Mouse (Mus musculus) kidney, adult 2 months (tissue): ENCODE measurements around the gene Bhlha15. TPM values are rescaled to one million over a fixed set of nuclear protein-coding genes. Genes with fewer than 3 reads are reported as not detected.
A peak's percentile ranks its signal among the peaks of the same experiment; 100 is the strongest.

ENCODE experiments used
- DNase-seq: peaks from one replicate; pipeline ENCODE4 v3.0.0; 2021
- H3K27ac ChIP-seq: fragments of 200-500 bp; 2 replicates; pipeline ENCODE4 v1.5.1; 2012; ENCODE audit warnings: low read depth, low read length, control low read depth, inconsistent platforms; ENCODE audit not compliant: insufficient read depth
- H3K27me3 ChIP-seq: fragments of 200-500 bp; replicated peaks from 2 replicates; pipeline ENCODE4 v1.6.1; 2012; ENCODE audit warnings: mild to moderate bottlenecking, moderate library complexity, low read length, inconsistent platforms; ENCODE audit not compliant: control insufficient read depth, insufficient read depth
- H3K36me3 ChIP-seq: fragments of 200-500 bp; 2 replicates; pipeline ENCODE4 v1.6.1; 2012; ENCODE audit warnings: mild to moderate bottlenecking, moderate library complexity, low read length, inconsistent platforms; ENCODE audit not compliant: control insufficient read depth, insufficient read depth
- H3K4me1 ChIP-seq: fragments of 200-500 bp; 2 replicates; pipeline ENCODE4 v1.6.1; 2011; ENCODE audit warnings: low read length; ENCODE audit not compliant: control insufficient read depth, insufficient read depth
- H3K4me3 ChIP-seq: fragments of 200-500 bp; 2 replicates; pipeline ENCODE4 v1.5.1; 2011; ENCODE audit warnings: mild to moderate bottlenecking, low read depth, low read length, control low read depth; ENCODE audit not compliant: insufficient read depth
- CTCF ChIP-seq: fragments of 200-500 bp; conservative IDR thresholded peaks from 2 replicates; pipeline ENCODE4 v1.5.1; 2011; ENCODE audit warnings: low read depth, mild to moderate bottlenecking, control low read depth, low read length, moderate library complexity, mixed read lengths; ENCODE audit not compliant: insufficient read depth, insufficient read length
- POLR2A ChIP-seq: fragments of 200-500 bp; IDR thresholded peaks from one replicate; pipeline ENCODE4 v1.6.1; 2011; ENCODE audit warnings: low read depth, low read length, control low read depth
- WGBS: fragments of 180-500 bp; shearing (Covaris S2); methylation state at CpG from one replicate; pipeline ENCODE4 v1.1.7; 2018; 5-methylcytosine and 5-hydroxymethylcytosine counted together
- polyA plus RNA-seq: library from polyadenylated mRNA; depleted of rRNA; stranded (reverse); fragments of >200 nt; gene quantifications from 2 replicates; pipeline ENCODE4 v1.2.3, GENCODE M21; 2012; rRNA removed

Bhlha15 gene
- polyA plus RNA-seq, 1 experiment = 0.14 TPM

DNA sequence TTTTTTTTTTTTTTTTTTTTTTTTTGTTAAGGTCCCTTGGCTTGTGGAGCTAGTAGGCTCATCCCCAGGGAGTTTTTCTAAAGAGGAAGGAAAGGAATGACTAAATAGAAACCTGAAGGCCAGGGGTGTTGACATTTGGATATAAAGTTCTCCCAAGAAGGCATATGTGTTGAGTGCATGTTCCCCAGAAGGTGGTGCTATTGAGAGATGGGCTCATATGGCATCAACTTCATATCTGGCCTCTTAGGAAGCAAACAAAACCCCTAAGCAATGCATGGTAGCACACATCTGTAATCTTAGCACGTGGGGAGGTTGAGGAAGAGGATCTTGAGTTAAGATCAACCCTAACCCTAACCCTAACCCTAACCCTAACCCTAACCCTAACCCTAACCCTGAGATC, 41.3 kb downstream of the Bhlha15 start:
- whole genome bisulfite sequencing = 57% methylated on average over 1 of the region's 1 CpGs
- H3K4me1 ChIP-seq = no peaks in the 10 kb centered on the region
- DNase-seq = peak; percentile 29
- H3K36me3 ChIP-seq = no peaks in the 10 kb centered on the region
- H3K4me3 ChIP-seq = no peak overlapping the region
- H3K27ac ChIP-seq = no peak overlapping the region
- TF ChIP-seq CTCF (peak; percentile 33), POLR2A (no peak)
- H3K27me3 ChIP-seq = no peaks in the 10 kb centered on the region

DNA sequence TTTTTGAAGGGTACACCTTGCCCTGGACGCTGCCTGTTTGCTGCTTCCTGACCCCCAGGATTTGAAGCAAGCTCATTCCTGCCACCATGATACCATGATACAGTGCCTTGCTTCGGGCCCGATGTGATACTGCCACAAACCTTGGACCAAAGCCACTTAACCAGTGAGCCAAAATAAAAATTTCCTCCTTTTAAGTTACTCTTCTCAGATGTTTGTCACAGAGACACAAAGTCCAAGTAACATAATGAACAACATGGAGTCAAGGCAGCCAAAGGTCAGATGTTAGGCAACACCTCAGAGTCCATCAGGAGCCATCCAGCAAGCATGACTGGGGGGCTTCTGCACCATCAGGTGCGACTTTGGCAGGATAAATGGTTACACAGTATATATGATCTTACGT, 42.4 kb downstream of the Bhlha15 start:
- H3K27ac ChIP-seq = peak overlapping the region; percentile 3; the same call in 1 of the 2 replicates
- H3K4me3 ChIP-seq = no peak overlapping the region
- H3K27me3 ChIP-seq = no peaks in the 10 kb centered on the region
- TF ChIP-seq CTCF (no peak), POLR2A (no peak)
- DNase-seq = peak; percentile 74
- H3K4me1 ChIP-seq = no peaks in the 10 kb centered on the region
- WGBS = 72% methylated on average over 5 of the region's 5 CpGs
- no peaks in the 10 kb centered on the region for H3K36me3 ChIP-seq

GRCm38 (mm10) chr5:144234222-144234621, 44.1 kb downstream of the Bhlha15 start:
- Histone ChIP-seq H3K27ac (no peak overlapping the region), H3K36me3 (no peaks in the 10 kb centered on the region), H3K27me3 (no peaks in the 10 kb centered on the region), H3K4me1 (no peaks in the 10 kb centered on the region), H3K4me3 (no peak overlapping the region)
- TF ChIP-seq POLR2A (no peak), CTCF (no peak)
- WGBS = 80% methylated on average over 6 of the region's 6 CpGs
- no peak for DNase-seq

- H3K36me3 ChIP-seq = no peaks in the 10 kb centered on the region
- no peak for TF ChIP-seq POLR2A
- no peak for TF ChIP-seq CTCF
- H3K4me3 ChIP-seq = no peak overlapping the region
- DNase-seq = peak; percentile 33
- WGBS = 79% methylated on average over 7 of the region's 7 CpGs
- H3K4me1 ChIP-seq = no peaks in the 10 kb centered on the region
- no peak overlapping the region for H3K27ac ChIP-seq
- no peaks in the 10 kb centered on the region for H3K27me3 ChIP-seq
These were observed 44.6 kb downstream of the Bhlha15 start for GRCm38 (mm10) chr5:144234714-144235113.

DNA sequence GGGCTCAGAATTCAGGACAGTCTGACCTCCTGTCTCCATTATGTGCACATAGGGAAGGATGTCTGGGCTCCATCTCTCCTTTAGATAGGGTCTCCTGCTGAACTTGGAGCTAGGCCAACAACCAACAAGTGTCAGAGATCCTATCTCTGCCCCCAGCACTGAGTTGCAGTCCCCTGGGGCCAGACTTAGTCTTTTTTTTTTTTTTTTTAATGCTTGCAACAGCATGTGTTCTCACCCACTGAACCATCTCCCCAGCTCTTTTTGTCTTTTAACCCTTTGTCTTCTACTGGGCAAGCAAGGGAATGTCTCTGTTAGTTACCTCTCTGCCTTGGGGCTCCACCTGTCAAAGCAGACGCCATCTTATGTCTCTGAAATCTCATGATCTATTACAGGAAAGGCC, 48.9 kb downstream of the Bhlha15 start:
- WGBS = 93% methylated on average over 1 of the region's 1 CpGs
- H3K27ac ChIP-seq = no peak overlapping the region
- TF ChIP-seq CTCF (no peak), POLR2A (no peak)
- no peak for DNase-seq
- H3K4me1 ChIP-seq = no peaks in the 10 kb centered on the region
- H3K36me3 ChIP-seq = no peaks in the 10 kb centered on the region
- no peak overlapping the region for H3K4me3 ChIP-seq
- H3K27me3 ChIP-seq = no peaks in the 10 kb centered on the region

Other genes with a start within 250 kb of the Bhlha15 start
- gene Ccz1, start 175.4 kb upstream of the Bhlha15 start, polyA plus RNA-seq = 12.9 and 17.3 TPM in 2 replicates
- not detected in 2 replicates for gene Ocm, start 163.6 kb upstream of the Bhlha15 start, polyA plus RNA-seq
- 29.9 and 30.6 TPM in 2 replicates for gene Lmtk2, start 89.8 kb upstream of the Bhlha15 start, polyA plus RNA-seq
- gene Tecpr1, start 33.3 kb downstream of the Bhlha15 start, polyA plus RNA-seq = 35.6 and 36.6 TPM in 2 replicates
- 190 and 242 TPM in 2 replicates for gene Bri3, start 54.2 kb downstream of the Bhlha15 start, polyA plus RNA-seq
- 10.7 and 10.8 TPM in 2 replicates for gene Baiap2l1, start 167.8 kb downstream of the Bhlha15 start, polyA plus RNA-seq